Mouse (Mus musculus): ENCODE results near the gene Mex3d. TPM values are rescaled to one million over a fixed set of nuclear protein-coding genes. Genes with fewer than 3 reads are reported as not detected.

Mex3d gene
- total RNA-seq (2022): 10 to 100 TPM; 17.0 to 19.6 (median 18.3) TPM

DNA sequence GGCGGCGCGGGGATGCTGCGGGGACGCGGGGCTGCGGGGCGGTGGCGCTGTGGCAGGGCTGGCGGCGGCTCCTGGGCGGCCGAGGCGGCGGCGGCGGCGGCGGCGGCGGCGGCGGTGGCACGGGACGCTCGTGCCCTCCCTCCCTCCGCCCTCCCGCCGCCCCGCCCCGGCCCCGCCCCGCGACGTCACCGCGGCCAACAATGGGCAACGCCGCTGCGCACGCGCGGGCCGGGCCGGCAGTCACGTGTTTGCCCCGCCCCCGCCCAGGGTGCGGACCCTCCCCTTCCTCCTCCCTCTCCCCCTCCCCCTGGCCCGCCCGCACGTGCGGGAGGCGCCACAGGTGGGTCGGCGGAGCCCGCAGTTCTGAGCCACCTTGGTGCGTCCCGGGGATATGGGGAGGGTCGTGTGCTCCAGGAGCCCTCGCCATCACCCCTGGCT is at the start of gene Mex3d:
Gene Mex3d, minus strand, starts transcription at position 138 of the 438 bp plus-strand sequence.
- peak in 1 of 2 experiments; percentile 76 for DNase-seq (ENCODE audit: low spot score in 2 of 2)

DNA sequence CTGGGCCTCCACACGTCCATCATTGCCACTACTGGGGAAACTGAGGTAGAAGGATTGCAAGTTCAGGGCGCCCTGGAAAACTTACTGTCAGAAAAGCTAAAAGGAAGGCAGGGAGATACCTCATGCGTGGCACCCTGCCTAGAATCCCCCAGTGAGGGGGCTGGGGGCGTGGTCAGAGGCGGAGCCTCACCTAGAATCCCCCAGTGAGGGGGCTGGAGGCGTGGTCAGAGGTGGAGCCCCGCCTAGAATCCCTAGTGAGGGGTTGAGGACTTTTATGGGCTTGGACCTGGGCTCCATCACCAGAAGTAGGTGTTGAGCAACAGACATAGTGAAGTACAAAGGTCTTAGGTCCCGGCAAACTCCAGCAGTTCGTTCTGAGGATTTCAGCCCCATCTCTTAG is 48.8 kb upstream of the Mex3d start:
- DNase-seq (ENCODE audit: low spot score in 2 of 2): no peak

DNA sequence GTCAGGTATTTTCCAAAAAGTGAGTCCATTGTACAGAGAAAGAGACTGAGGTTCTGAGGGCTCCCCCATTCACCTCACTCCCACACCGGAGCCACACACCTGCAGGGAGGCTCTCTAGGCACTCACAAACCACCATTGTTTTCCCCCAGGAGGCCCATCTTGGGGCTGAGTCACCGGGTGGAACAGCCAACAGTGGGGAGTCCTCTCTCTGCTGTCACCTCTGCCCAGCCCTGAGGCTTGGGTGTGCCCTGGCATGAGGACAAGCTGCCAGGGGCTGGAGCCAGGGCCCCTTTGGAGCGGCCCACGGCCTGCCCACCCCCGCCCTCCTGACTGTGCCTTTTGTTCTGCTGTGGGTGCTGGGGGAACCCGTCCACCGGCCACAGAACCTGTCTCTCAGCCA is 48.3 kb upstream of the Mex3d start:
- DNase-seq (ENCODE audit: low spot score in 2 of 2): no peak

DNA sequence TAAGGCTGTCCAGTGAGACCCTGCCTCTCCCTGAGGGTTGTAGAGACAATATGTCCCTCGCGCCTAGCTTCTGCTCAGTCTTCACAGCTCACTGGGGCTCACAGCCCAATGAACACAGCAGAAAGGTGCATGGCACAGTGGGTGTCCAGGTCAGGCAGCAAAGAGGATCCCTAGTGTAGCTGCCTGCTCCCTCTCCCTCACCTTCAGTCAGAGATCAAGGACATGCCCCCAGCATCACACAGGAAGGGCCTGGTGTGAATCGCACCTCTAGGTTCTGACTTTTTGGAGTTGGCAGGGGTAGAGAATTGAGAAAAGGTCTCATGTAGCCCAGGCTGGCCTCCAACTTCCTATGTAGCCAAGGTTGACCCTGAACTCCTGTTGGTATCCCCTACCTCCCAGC is 47.4 kb upstream of the Mex3d start:
- DNase-seq (ENCODE audit: low spot score in 2 of 2): no peak

DNA sequence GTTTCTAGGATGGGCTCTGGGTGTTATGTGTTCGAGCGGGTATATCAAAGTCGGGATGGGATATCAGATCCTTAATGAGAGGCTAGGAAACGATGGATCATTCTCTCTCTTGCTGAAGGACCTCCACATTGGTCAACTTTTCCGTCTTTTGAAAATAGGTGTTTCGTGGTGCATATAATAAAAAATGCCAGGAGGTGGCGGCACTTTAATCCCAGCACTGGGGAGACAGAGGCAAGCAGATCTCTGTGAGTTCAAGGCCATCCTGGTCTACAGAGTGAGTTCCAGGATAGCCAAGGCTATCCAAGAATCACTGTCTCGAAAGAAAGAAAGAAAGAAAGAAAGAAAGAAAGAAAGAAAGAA is 46.8 kb upstream of the Mex3d start:
- no peak for DNase-seq (ENCODE audit: low spot score in 2 of 2)

DNA sequence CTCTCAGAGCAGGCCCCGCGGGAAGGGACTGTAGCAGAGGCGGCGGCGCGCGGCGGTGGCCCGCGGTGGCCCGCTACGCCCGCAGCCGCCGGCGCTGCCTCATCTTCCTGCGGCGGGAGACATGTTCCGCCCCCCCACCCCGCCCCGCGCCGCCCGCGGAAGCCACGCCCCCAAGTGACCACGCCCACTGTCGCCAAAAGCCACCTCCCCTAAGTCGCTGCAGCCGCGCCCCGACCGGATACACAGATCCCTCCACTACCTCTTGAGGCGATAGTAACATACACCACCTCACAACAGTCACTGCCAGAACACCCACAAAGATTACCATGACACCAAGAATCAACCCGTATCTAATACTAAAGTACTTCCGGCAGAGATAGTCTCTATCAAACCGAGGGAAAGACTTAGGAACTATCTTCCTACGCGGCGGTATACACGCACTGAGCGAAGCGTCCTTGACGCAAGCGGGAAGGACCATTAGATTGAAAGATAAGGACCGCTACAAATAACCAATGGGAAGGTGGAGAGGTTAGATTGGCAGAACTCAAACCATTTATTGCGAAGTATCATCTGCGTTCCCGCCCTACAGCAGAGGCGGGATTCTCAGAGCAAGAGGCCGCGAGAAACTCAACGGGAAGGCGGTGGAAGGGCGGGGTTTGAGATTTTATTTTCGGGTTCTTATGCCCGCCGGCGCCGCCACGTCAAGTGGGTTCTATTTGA is 46.2 kb upstream of the Mex3d start, which contains the start of gene Tcf3:
Gene Tcf3, minus strand, starts transcription at position 135 of the 720 bp plus-strand sequence.
- DNase-seq (ENCODE audit: low spot score in 2 of 2): peak; percentile 97

DNA sequence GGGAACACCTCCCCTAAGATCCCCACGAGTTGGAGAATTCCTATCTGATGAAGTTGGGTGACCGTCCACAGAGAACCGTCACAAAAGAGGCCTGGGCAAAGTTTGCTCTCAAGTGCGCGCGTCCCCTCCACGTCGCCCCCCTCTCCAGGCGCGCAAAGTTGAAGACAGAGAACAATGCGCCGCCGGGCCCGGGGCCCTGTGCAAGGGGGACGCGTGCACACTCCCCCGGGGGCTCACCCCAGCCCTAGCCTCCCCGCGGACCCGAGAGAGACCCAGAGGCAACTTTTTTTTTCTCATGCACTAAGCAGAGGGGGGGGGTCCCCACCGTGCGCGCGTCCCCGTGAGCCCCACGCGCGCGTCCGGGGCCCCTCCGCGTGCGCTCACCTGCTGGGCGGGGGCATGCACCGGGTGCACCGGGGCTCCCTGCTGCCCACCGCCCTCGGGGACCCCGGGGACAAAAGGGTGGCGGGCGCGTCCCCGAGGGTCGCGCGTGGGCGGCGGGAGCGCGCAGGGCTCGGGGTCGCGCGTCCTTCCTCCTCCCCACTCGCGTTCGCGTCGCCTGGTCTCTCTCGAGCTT is 45.6 kb upstream of the Mex3d start:
- DNase-seq (ENCODE audit: low spot score in 2 of 2): no peak

DNA sequence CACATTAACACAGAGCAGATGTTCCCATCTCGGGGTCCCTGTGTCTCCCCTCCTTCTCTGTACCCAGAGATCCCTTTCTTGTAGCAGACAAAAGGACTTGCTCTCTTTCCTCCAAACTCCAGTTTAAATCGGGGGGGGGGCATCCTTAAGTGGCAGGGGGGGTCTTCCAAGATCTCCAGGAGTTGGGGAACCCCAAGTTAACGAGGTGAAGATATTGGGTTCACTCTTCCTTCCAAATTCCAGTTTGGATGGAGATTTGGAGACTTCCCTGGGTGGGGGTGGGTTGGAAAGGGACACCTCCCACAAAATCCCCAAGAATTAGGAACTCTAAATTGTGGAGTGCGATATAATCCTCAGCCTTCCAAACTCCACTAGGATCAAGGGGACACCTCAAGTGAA is 44.9 kb upstream of the Mex3d start:
- DNase-seq (ENCODE audit: low spot score in 2 of 2): no peak

DNA sequence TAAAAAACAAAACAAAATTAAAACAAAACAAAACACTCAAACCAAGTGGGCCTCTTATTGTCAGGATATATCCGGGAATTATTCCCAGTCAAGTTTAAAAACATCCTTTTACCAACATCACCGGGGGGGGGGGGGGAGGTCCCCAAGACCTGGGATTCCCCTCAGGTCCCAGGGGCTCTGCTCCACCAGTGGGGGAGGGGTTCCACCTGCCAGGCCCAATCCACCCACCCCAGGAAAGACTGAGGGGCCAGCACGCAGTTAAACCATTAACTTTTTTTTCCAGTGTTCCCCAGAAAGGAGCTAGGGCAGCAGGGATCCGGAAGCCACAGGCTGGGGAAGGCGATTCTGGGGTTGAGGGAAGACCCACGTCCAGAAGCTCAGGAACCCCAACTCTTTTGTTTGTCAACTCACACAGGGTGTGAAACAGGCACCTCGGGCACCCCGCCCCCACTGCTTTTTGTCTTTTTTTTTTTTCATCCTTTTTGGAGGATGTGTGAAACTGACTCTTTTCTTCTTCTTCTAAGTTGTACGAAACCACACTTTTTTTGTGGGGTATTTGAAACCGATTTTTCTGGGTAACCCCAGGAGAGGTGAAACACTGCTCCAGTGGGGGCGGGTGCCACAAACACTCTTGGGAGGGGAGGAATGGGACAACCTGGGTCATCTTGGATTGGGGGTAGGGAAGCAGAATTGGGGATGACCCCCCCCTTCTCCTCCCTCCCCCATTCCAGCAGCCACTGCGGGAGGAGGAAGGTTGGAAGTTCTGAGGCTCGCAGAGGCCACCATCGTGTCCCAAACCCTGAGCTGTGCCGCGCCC is 44.3 kb upstream of the Mex3d start:
- DNase-seq (ENCODE audit: low spot score in 2 of 2): no peak

DNA sequence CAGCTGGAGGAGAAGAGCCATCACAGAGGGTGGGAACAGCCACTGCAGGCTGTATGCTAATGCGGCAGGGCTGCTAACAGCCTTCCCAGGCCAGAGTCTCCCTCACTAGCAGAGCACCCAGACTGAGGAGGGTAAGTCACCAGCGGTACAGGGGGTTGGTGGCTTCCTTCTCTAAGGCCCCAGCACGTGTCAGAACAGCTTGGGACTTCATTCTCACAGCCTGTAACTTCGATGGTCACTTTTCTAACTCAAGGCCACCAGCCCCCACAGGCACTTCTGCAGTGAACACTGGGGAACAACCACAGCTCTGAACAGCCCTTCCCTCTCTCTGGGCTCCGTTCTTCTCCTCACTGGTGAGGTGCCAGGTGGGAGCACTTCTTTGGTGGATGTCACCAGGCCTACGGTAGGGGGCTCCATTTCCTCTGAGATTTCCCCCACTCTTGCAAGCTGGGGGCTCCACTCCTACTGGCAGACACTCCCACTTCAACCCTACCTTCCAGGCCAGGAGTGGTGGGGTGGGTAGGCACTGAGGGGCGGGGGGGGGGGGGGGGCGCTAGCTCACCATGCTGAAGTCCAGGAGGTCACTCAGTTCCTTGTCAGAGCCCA is 43.0 kb upstream of the Mex3d start:
- DNase-seq (ENCODE audit: low spot score in 2 of 2): no peak

DNA sequence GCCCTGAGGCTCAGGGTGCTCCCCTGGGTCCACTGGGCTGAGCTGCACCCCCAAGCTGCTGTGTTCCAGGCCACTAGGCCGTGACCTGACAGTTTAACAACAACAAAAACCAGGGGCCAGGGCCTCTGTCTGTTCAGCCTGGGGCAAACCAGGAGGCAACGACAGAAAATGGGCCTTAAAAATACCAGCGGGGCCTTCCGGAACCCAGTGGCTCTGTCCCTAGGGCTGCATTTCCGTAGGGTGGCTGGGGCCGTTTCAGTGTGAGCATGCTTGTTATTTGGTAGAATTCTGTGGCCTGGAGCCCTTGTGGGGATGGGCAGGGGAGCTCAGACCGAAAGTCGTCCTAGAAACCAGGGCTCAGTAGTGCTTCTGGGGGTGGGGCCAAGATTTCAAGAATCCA is 42.3 kb upstream of the Mex3d start:
- no peak for DNase-seq (ENCODE audit: low spot score in 2 of 2)

DNA sequence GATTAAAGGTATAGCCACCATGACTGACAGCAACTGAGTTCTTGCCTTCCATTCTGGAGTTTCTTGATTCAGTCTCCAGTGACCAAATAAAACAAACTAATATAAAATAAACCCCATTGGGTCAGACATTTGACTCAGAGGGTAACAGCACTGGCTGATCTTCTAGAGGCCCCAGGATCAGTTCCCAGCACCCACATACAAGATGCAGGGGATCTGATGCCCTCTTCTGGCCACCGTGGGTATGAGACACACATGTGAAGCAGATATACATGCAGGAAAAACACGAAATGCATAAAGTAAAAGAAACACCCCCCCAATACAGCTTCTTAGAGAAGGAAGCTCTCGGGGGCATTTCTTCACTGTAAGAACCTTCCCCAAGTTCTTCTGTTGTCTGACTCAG is 37.6 kb upstream of the Mex3d start:
- DNase-seq (ENCODE audit: low spot score in 2 of 2): no peak

DNA sequence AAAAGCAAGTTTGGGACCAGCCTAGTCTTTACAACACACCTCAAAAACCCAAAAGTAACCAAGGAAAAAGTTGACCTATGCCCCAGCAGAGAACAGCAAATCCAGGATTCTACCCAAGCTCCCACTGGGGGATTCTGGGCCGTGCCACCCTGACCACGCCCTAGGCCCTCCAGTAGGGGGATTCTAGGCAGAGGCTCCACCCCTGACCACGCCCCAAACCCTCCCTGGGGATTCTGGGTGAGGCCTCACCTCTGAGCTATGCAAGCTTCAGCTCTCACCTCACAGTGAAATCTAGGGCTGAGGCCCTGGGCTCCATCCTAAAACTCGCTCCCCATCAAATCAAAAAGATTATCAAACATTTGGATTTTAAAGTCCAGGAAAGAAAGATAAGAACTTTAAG is 36.1 kb upstream of the Mex3d start:
- DNase-seq (ENCODE audit: low spot score in 2 of 2): no peak

DNA sequence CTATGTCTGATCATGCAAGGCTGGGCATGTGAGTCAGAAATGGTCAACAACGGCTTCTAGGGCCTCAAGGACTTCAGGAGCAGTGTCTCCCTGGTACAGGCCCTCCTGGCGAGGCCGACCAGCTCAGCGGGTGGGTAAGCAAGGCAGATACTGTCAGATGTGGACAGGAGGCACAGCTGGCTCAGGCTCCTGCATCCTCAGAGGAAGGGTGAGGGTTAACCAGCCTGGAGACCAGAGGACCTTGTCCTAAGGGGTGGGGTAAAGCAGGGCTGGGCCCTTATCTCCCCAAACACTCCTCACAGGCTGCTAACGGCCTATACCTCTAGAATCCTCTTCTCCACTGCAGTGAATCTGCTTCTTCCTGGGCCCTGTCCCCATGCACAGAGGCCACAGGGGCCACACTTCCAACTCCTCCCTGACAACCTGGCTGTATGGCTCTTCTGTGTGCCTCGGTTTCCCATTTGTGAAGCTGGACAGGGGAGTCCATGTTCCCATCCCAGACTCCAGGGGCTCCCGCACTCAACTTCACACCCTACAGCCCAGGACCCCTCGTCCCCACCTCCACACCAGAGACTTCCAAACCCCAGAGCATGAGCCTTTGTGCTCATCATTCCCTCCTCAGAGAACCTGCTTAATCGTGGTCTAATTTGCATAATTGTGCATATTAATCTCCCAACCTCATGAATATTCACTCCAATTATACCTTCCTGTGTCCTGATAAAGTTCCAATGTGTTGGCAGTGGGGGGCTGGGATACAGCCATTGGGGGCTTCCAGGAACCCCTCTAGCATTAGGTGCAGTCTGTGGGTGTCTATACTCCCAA is 34.4 kb upstream of the Mex3d start:
- DNase-seq (ENCODE audit: low spot score in 2 of 2): no peak

DNA sequence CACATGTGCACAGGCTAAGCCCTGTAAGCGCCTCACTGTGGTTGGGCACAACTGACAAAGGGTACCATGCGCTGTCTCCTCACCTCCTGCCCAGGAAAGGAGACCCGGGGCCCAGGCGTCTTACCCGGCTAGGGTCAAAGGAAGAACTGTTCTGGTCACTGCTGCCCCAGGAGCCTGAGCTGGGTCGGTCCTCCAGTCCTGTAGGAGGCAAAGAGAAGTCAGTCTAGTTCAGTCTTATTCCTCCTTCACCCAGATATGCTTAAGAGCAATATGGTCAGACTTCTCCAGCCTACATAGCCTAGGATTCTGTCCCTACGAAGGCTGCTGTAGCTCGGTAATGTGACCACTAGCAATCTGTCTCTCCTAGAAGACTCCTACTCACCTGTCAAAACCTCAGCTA is 33.7 kb upstream of the Mex3d start:
- DNase-seq (ENCODE audit: low spot score in 2 of 2): no peak

DNA sequence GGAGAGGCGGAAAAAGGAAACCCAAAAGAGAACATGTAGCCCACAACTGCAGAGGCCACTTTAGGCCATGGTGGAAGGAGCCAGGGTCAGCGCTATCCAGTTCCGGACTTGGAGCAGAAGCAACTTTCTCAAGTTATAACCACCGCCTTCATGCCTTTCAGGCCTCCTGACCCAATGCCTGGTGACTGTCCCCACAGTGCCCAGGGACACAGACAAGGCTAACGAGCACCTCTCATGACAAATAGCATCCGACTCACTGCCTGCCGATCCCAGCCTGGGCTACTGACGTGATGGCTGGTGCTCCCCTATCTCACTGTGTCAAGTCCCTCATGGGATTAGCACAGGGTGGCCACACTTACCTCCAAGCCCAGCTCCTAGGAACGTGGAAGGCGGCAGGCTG is 33.3 kb upstream of the Mex3d start:
- no peak for DNase-seq (ENCODE audit: low spot score in 2 of 2)

DNA sequence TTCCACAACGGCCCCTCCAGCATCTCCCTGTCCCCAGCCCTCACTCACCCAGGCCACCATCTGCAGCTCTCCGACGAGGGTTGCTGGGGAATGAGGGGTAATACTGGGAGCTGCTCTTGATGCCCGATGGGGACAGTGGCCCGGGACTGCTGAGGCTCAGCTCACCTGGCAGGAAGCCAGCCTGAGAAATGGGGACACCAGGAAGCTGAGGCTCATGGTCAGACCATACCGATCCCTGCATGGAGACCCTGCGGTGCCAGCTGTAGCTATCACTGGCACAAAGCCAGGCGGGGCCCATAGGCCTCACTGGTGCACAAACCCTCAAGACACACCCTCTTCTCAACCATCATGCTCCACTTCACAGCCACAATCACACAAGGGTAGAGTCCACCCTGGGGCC is 32.0 kb upstream of the Mex3d start:
- DNase-seq (ENCODE audit: low spot score in 2 of 2): no peak

DNA sequence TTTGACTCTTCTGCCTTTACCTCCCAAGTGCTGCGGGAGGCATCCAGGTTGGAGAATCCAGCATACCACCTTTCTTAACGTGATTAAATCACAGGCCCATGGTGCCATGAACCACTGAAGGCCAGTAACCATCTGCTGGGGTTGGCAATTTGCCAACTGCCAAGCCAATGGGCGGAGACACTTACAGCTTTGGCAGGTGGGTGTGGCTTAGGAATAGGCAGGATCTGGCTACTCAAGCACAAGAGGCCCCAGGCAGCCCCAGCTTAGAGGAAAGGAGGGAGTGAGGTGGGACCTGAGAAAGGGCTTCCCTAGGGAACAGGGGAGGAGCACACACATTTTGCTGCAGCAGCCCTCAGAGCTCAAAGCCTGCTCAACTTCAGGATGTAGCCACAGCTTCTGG is 30.9 kb upstream of the Mex3d start:
- no peak for DNase-seq (ENCODE audit: low spot score in 2 of 2)

DNA sequence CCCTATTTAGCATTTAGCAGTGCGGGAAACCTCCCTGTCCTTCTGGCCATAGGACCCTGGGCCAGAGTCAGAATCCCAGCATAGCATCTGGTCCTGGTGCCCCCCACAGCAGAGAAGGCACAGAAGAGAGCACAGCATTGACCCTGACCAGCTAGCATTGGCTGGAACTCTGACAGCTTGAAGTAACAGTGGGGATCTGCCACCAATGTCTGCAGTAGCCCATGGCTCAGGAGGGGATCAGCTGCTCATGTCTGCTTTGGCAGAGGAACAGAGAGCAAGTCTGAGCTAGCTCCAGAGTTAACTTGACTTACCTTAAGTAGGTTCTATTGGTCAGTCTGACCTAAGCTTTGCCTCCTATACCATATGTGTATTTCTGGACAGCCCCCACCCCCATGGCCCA is 30.4 kb upstream of the Mex3d start:
- DNase-seq (ENCODE audit: low spot score in 2 of 2): no peak

DNA sequence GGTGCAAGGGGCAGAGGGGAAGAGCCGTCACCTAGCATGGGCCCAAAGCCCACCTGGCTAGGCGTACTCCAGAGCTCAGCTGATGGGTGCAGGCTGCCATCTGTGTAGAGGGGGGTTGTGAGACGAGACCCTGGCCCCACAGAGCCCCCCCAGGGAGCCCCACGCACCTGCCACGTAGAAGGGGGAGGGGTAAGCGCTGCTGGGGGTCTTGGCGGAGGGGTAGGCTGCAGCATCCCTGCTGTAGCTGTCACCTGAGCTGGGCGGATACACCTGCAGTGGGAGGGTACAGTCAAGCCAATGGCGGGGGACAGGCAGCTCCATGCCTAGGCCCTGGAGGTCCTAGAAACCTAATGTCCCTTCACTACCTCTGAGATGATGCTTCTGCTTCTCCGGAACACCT is 29.9 kb upstream of the Mex3d start:
- DNase-seq (ENCODE audit: low spot score in 2 of 2): no peak

DNA sequence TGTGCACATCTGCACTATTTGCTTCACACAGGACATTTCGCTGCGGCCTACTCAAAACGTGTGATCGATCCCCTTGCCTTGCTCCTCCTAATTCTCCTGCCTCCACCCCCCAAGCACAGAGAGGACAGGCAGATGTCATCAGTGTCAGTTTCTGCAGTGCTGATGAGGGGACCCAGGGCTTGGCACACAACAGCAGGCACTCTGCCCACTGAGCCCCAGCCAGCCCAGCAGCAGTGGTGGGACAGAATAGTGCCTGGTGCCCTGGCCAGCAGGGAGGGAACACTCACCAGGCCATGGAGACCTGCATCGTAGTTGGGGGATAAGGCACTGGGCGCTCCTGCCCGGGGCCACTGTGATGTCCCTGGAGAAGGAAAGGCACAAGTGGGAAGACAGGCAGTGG is 28.1 kb upstream of the Mex3d start:
- no peak for DNase-seq (ENCODE audit: low spot score in 2 of 2)
